8 mouse cellular contexts compared by ENCODE assay signal in the genomic region with DNA sequence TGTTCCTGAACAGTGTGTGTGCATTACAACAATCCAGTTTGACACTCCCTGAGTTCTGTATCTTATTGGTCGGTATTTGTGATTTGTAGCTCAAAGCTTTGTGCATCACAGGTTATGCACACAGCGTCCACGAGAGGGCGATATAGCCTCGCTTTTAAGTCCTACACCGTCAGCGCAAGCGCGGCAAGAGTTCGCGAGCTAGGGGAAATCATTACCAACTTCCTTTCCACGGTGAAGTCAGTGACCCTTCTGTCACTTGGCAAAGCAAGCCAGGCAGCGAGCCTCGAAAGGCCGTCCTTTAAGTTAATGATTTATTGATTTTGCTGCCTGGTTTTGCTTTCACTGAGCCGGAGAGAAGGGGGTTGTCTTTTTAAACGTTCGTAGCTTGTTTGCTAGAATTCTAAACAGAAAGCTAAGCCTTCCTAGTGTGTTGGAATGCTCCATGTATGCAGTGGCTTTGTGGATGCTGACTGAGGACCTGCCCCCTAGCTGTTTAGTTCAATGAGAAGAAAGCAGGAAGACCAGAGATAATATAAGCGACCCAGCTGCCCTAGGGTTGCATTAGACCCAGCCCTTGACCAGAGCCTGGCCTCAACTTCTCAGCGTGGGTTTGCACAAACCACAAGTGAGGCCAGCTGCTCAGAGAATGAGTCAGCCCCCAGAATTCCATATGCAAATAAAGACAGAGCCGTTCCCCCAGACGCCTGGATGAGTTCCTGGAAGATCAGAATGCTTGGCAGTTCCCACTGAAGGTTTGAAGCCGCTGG.
A peak's percentile ranks its signal among the peaks of the same experiment; 100 is the strongest.
DNase-seq lines count a peak whose midpoint lies in the region; ATAC-seq and TF ChIP-seq lines count a peak whose summit lies in the region.

No protein-coding gene starts in this region.

- H3K4me2 ChIP-seq in CH12.LX (ENCODE audit: insufficient read depth, low read depth, poor library complexity, severe bottlenecking): peak overlapping the region; percentile 93
- peak overlapping the region; percentile 56 for H3K4me2 ChIP-seq in forebrain, embryonic 13.5 days
- H3K4me2 ChIP-seq in liver, postnatal 0 days (ENCODE audit: low read depth, low read length): peak overlapping the region; percentile 72
- peak overlapping the region; percentile 41 for H3K4me2 ChIP-seq in neural tube, embryonic 14.5 days (ENCODE audit: low read depth, low read length)

- peaks cover 23 to 50% of the 10 kb centered on the region in 2 experiments for H3K4me1 ChIP-seq in CH12.LX (ENCODE audit: control insufficient read depth in 1 of 2, insufficient read depth in 2 of 2)
- H3K4me1 ChIP-seq in forebrain, embryonic 13.5 days: peaks cover 7% of the 10 kb centered on the region; the same call in 1 of the 2 replicates
- peaks cover 10% of the 10 kb centered on the region for H3K4me1 ChIP-seq in liver, postnatal 0 days (ENCODE audit: insufficient read depth)
- H3K4me1 ChIP-seq in neural tube, embryonic 14.5 days (ENCODE audit: control insufficient read depth, insufficient read depth, low read length): no peaks in the 10 kb centered on the region

- peak overlapping the region; percentile 79 for H3K27ac ChIP-seq in CH12.LX (ENCODE audit: insufficient read depth, low read depth)
- H3K27ac ChIP-seq in forebrain, embryonic 13.5 days: no peak overlapping the region
- H3K27ac ChIP-seq in liver, postnatal 0 days (ENCODE audit: low read depth): peak overlapping the region; percentile 94
- no peak overlapping the region for H3K27ac ChIP-seq in neural tube, embryonic 14.5 days (ENCODE audit: low read depth, low read length)

- DNase-seq in CH12.LX (ENCODE audit: extremely low read depth): peak; percentile 96
- DNase-seq in c-Kit-positive CD71-positive TER-119-negative erythroid progenitor cells, embryonic 14.5 days (ENCODE audit: low read depth): peak; percentile 66
- peak; percentile 92 to 94 for DNase-seq in heart, postnatal 10 days
- DNase-seq in large intestine, adult 2 months (ENCODE audit: low read depth, low spot score): peak; percentile 94
- DNase-seq in liver, postnatal 0 days: peak; percentile 88
- DNase-seq in testis, postnatal 10 days (ENCODE audit: low spot score): peak; percentile 91

- no peaks in the 10 kb centered on the region for H3K79me2 ChIP-seq in CH12.LX (replicated peaks; ENCODE audit: control insufficient read depth, extremely low read depth, insufficient read depth, poor library complexity, severe bottlenecking)

- intact Hi-C loops in heart, postnatal 10 days (cut with DNase I): loop anchor here (1.0 to 5.0 kb wide), 4 partner anchors 81 to 390 kb away; no protein-coding TSS in a partner anchor

- peak overlapping the region; percentile 26 to 56 (median 43) for H3K4me3 ChIP-seq in CH12.LX (replicated peaks in 1 of 3; ENCODE audit: low read depth in 2 of 3, low read length in 2 of 3, poor library complexity in 1 of 3)
- peak overlapping the region; percentile 23 for H3K4me3 ChIP-seq in forebrain, embryonic 13.5 days
- H3K4me3 ChIP-seq in liver, postnatal 0 days (ENCODE audit: low read depth, low read length): peak overlapping the region; percentile 49
- peak overlapping the region; percentile 12; the same call in 1 of the 2 replicates for H3K4me3 ChIP-seq in neural tube, embryonic 14.5 days (ENCODE audit: low read depth, low read length)

- no peaks in the 10 kb centered on the region for H3K9me3 ChIP-seq in CH12.LX (replicated peaks; ENCODE audit: low read length)
- no peaks in the 10 kb centered on the region for H3K9me3 ChIP-seq in forebrain, embryonic 13.5 days (replicated peaks)
- no peaks in the 10 kb centered on the region for H3K9me3 ChIP-seq in liver, postnatal 0 days (ENCODE audit: low read length)
- no peaks in the 10 kb centered on the region for H3K9me3 ChIP-seq in neural tube, embryonic 14.5 days (ENCODE audit: control insufficient read depth, low read length)

- TF ChIP-seq RAD21 in CH12.LX (IDR thresholded peaks at IDR 0.05; ENCODE audit: low read depth, low read length): peak; percentile 97

- H3K9ac ChIP-seq in CH12.LX (ENCODE audit: insufficient read depth, low read depth): peak overlapping the region; percentile 83
- H3K9ac ChIP-seq in forebrain, embryonic 13.5 days: peak overlapping the region; percentile 43
- peak overlapping the region; percentile 61 for H3K9ac ChIP-seq in liver, postnatal 0 days (replicated peaks)
- no peak overlapping the region for H3K9ac ChIP-seq in neural tube, embryonic 14.5 days (replicated peaks; ENCODE audit: low read depth, low read length)

- dilution Hi-C loops in CH12.LX (cut with MboI; ENCODE audit: extremely low pct_ligation_motif_present, extremely low pct_unique_long_range_greater_than_20kb, low sequenced_read_pairs): no loop called here

- peak; percentile 57; the same call in 1 of the 2 replicates for TF ChIP-seq POLR2A in CH12.LX (IDR thresholded peaks at IDR 0.05; ENCODE audit: low read depth, low read length)

- WGBS in forebrain, embryonic 13.5 days: 10% methylated on average over 23 of the region's 23 CpGs
- under 1% methylated on average over 23 of the region's 23 CpGs for WGBS in large intestine, adult 2 months
- 2% methylated on average over 23 of the region's 23 CpGs for WGBS in liver, postnatal 0 days (ENCODE audit: insufficient replicate concordance)
- WGBS in neural tube, embryonic 14.5 days: 6% methylated on average over 23 of the region's 23 CpGs

- ATAC-seq in forebrain, embryonic 13.5 days: peak; percentile 72
- peak; percentile 96 for ATAC-seq in liver, postnatal 0 days
- peak; percentile 85 for ATAC-seq in neural tube, embryonic 14.5 days (ENCODE audit: low read depth)

- in situ Hi-C loops in CH12.LX (cut with MboI; ENCODE audit: low pct_ligation_motif_present, low pct_unique_long_range_greater_than_20kb, low sequenced_read_pairs): loop anchor here (10.0 kb wide), 3 partner anchors 83 to 623 kb away; partner anchors contain the start of gene Ipo5

- no peaks in the 10 kb centered on the region for H3K36me3 ChIP-seq in CH12.LX (replicated peaks in 1 of 2; ENCODE audit: control insufficient read depth in 1 of 2, insufficient read depth in 1 of 2, low read length in 1 of 2)
- H3K36me3 ChIP-seq in forebrain, embryonic 13.5 days (ENCODE audit: poor library complexity, severe bottlenecking): no peaks in the 10 kb centered on the region
- H3K36me3 ChIP-seq in liver, postnatal 0 days (replicated peaks; ENCODE audit: insufficient read depth, low read length): no peaks in the 10 kb centered on the region
- no peaks in the 10 kb centered on the region for H3K36me3 ChIP-seq in neural tube, embryonic 14.5 days (ENCODE audit: control insufficient read depth, insufficient read depth, low read length)

- peak; percentile 97 for TF ChIP-seq EP300 in CH12.LX (IDR thresholded peaks at IDR 0.05; ENCODE audit: low read length)
- TF ChIP-seq EP300 in liver, postnatal 0 days (IDR thresholded peaks at IDR 0.05; ENCODE audit: low read depth): peak; percentile 28; the same call in 1 of the 2 replicates

- H3K27me3 ChIP-seq in CH12.LX (replicated peaks): no peaks in the 10 kb centered on the region
- no peaks in the 10 kb centered on the region for H3K27me3 ChIP-seq in forebrain, embryonic 13.5 days
- H3K27me3 ChIP-seq in liver, postnatal 0 days (ENCODE audit: insufficient read depth, low read length): no peaks in the 10 kb centered on the region
- H3K27me3 ChIP-seq in neural tube, embryonic 14.5 days (ENCODE audit: control insufficient read depth, insufficient read depth, low read length): no peaks in the 10 kb centered on the region

- TF ChIP-seq CTCF in CH12.LX (conservative IDR thresholded peaks at IDR 0.05 in 1 of 2, IDR thresholded peaks at IDR 0.05 in 1 of 2; ENCODE audit: low read depth in 2 of 2, low read length in 2 of 2): peak; percentile 96 to 97
- peak; percentile 96 for TF ChIP-seq CTCF in liver, postnatal 0 days (IDR thresholded peaks at IDR 0.05; ENCODE audit: low read depth)

TF ChIP-seq in CH12.LX, 34 proteins besides CTCF, POLR2A, EP300 and RAD21 (continues in another document):
- TF ChIP-seq NELFE (IDR thresholded peaks at IDR 0.05; ENCODE audit: low read depth, low read length) (peak; percentile 45; the same call in 1 of the 2 replicates), MAFK (IDR thresholded peaks at IDR 0.05; ENCODE audit: insufficient replicate concordance, low read length) (peak; percentile 91), ZKSCAN1 (IDR thresholded peaks at IDR 0.05; ENCODE audit: borderline replicate concordance, low read depth, low read length) (no peak), KAT2A (IDR thresholded peaks at IDR 0.05; ENCODE audit: insufficient replicate concordance, low read length) (0 out of 2 replicates have a peak, but pooled peaks have one; percentile 46), MEF2A (IDR thresholded peaks at IDR 0.05; ENCODE audit: borderline replicate concordance, low read depth, low read length) (peak; percentile 94), MYC (IDR thresholded peaks at IDR 0.05; ENCODE audit: low read depth, low read length) (peak; percentile 61; the same call in 1 of the 2 replicates), CHD1 (IDR thresholded peaks at IDR 0.05; ENCODE audit: low read depth, low read length) (no peak), MAZ (IDR thresholded peaks at IDR 0.05; ENCODE audit: low read depth, low read length) (peak; percentile 75), TCF12 (IDR thresholded peaks at IDR 0.05; ENCODE audit: low read depth, low read length) (peak; percentile 93), USF2 (conservative IDR thresholded peaks at IDR 0.05; ENCODE audit: low read depth, low read length) (no peak), PAX5 (IDR thresholded peaks at IDR 0.05; ENCODE audit: low read length) (no peak), POLR2AphosphoS2 (IDR thresholded peaks at IDR 0.05; ENCODE audit: low read depth, low read length) (no peak), HCFC1 (IDR thresholded peaks at IDR 0.05; ENCODE audit: low read depth, low read length) (peak; percentile 10; the same call in 1 of the 2 replicates), SMC3 (IDR thresholded peaks at IDR 0.05; ENCODE audit: low read depth, low read length) (peak; percentile 91), E2F4 (IDR thresholded peaks at IDR 0.05; ENCODE audit: insufficient replicate concordance, low read depth, low read length) (0 out of 2 replicates have a peak, but pooled peaks have one; percentile 66), IRF4 (IDR thresholded peaks at IDR 0.05; ENCODE audit: low read depth, low read length) (peak; percentile 99), MAX (IDR thresholded peaks at IDR 0.05; ENCODE audit: low read length) (peak; percentile 57; the same call in 1 of the 2 replicates), BHLHE40 (IDR thresholded peaks at IDR 0.05; ENCODE audit: low read depth, low read length) (peak; percentile 85), ZNF384 (IDR thresholded peaks at IDR 0.05; ENCODE audit: low read depth, low read length) (peak; percentile 53), USF1 (IDR thresholded peaks at IDR 0.05; ENCODE audit: low read depth, low read length) (no peak), UBTF (IDR thresholded peaks at IDR 0.05; ENCODE audit: low read depth, low read length) (no peak), JUND (conservative IDR thresholded peaks at IDR 0.05; ENCODE audit: low read depth, low read length) (peak; percentile 95), NRF1 (IDR thresholded peaks at IDR 0.05; ENCODE audit: low read depth, low read length) (peak; percentile 86)

Comparison
In these comparisons a context has a peak if more than half of its experiments do, and no peak if none do; other contexts are left out.
1. H3K27ac ChIP-seq: peak in CH12.LX (single experiment) and liver, postnatal 0 days (single experiment); none in forebrain, embryonic 13.5 days (single experiment) and neural tube, embryonic 14.5 days (single experiment).
2. H3K4me2 ChIP-seq: peak in every context shown above with its lines; median percentile 93 in CH12.LX; 72 in liver, postnatal 0 days; 56 in forebrain, embryonic 13.5 days; 41 in neural tube, embryonic 14.5 days.
3. Peak in every context shown above with its lines, with median percentiles within 50 percentile points of each other: DNase-seq, H3K4me3 ChIP-seq and ATAC-seq.